Mouse (Mus musculus): Measurements from ENCODE around the gene Cd2. TPM values are rescaled to one million over a fixed set of nuclear protein-coding genes. Genes with fewer than 3 reads are reported as not detected.

The Cd2 gene
- polyA plus RNA-seq, 1 experiment from 2014 or later, result 0.14 TPM

GRCm38 (mm10) chr3:101278396-101278795, 9.3 kb downstream of the Cd2 start:
- WGBS, result 91% methylated on average over 5 of the region's 5 CpGs
- Histone ChIP-seq H3K4me1 (ENCODE audit: control insufficient read depth, insufficient read depth, low read depth, low read length) (peaks cover 7% of the 10 kb centered on the region; the same call in 1 of the 2 replicates), H3K27ac (ENCODE audit: low read depth, low read length) (no peak overlapping the region), H3K27me3 (replicated peaks; ENCODE audit: control insufficient read depth, insufficient read depth, low read length) (no peaks in the 10 kb centered on the region), H3K4me3 (ENCODE audit: low read length) (no peak overlapping the region), H3K9ac (ENCODE audit: low read depth, low read length) (no peak overlapping the region), H3K9me3 (ENCODE audit: control insufficient read depth, low read length) (no peaks in the 10 kb centered on the region), H3K4me2 (ENCODE audit: low read length) (no peak overlapping the region), H3K36me3 (ENCODE audit: control insufficient read depth, insufficient read depth, low read length) (no peaks in the 10 kb centered on the region)
- ATAC-seq, result no peak

- Histone ChIP-seq H3K36me3 (ENCODE audit: control insufficient read depth, insufficient read depth, low read length) (no peaks in the 10 kb centered on the region), H3K9ac (ENCODE audit: low read depth, low read length) (no peak overlapping the region), H3K27ac (ENCODE audit: low read depth, low read length) (no peak overlapping the region), H3K4me3 (ENCODE audit: low read length) (no peak overlapping the region), H3K27me3 (replicated peaks; ENCODE audit: control insufficient read depth, insufficient read depth, low read length) (no peaks in the 10 kb centered on the region), H3K9me3 (ENCODE audit: control insufficient read depth, low read length) (no peaks in the 10 kb centered on the region), H3K4me1 (ENCODE audit: control insufficient read depth, insufficient read depth, low read depth, low read length) (peaks cover 7% of the 10 kb centered on the region; the same call in 1 of the 2 replicates), H3K4me2 (ENCODE audit: low read length) (no peak overlapping the region)
- WGBS, result 95% methylated on average over 4 of the region's 4 CpGs
- ATAC-seq, result no peak
These were observed 9.9 kb downstream of the Cd2 start for GRCm38 (mm10) chr3:101277830-101278229.

- Histone ChIP-seq H3K9ac (ENCODE audit: low read depth, low read length) (no peak overlapping the region), H3K4me1 (ENCODE audit: control insufficient read depth, insufficient read depth, low read depth, low read length) (peaks cover 7% of the 10 kb centered on the region; the same call in 1 of the 2 replicates)
- WGBS, result 68% methylated on average over 12 of the region's 12 CpGs
These were observed 11.0 kb downstream of the Cd2 start for GRCm38 (mm10) chr3:101276501-101277320.

GRCm38 (mm10) chr3:101275636-101276300, 12.0 kb downstream of the Cd2 start:
- no peak overlapping the region for H3K9ac ChIP-seq (ENCODE audit: low read depth, low read length)
- peaks cover 6% of the 10 kb centered on the region; the same call in 1 of the 2 replicates for H3K4me1 ChIP-seq (ENCODE audit: control insufficient read depth, insufficient read depth, low read depth, low read length)
- H3K27me3 ChIP-seq (replicated peaks; ENCODE audit: control insufficient read depth, insufficient read depth, low read length), result no peaks in the 10 kb centered on the region
- 89% methylated on average over 16 of the region's 16 CpGs for WGBS
- H3K4me3 ChIP-seq (ENCODE audit: low read length), result no peak overlapping the region
- H3K36me3 ChIP-seq (ENCODE audit: control insufficient read depth, insufficient read depth, low read length), result no peaks in the 10 kb centered on the region
- ATAC-seq, result no peak
- no peak overlapping the region for H3K27ac ChIP-seq (ENCODE audit: low read depth, low read length)
- H3K4me2 ChIP-seq (ENCODE audit: low read length), result no peak overlapping the region
- H3K9me3 ChIP-seq (ENCODE audit: control insufficient read depth, low read length), result no peaks in the 10 kb centered on the region

More at GRCm38 (mm10) chr3:101276501-101277320, 11.0 kb downstream of the Cd2 start:
- no peak overlapping the region for H3K4me3 ChIP-seq (ENCODE audit: low read length)
- no peak overlapping the region for H3K27ac ChIP-seq (ENCODE audit: low read depth, low read length)
- H3K27me3 ChIP-seq (replicated peaks; ENCODE audit: control insufficient read depth, insufficient read depth, low read length), result no peaks in the 10 kb centered on the region
- ATAC-seq, result peak; percentile 19; the same call in 1 of the 2 replicates
- no peak overlapping the region for H3K4me2 ChIP-seq (ENCODE audit: low read length)
- H3K36me3 ChIP-seq (ENCODE audit: control insufficient read depth, insufficient read depth, low read length), result no peaks in the 10 kb centered on the region
- no peaks in the 10 kb centered on the region for H3K9me3 ChIP-seq (ENCODE audit: control insufficient read depth, low read length)

- no peak for ATAC-seq
These were observed 12.9 kb downstream of the Cd2 start for GRCm38 (mm10) chr3:101274794-101275193.

GRCm38 (mm10) chr3:101274041-101274770, 13.5 kb downstream of the Cd2 start:
- Histone ChIP-seq H3K4me1 (ENCODE audit: control insufficient read depth, insufficient read depth, low read depth, low read length) (0 out of 2 replicates have a peak, but pooled peaks cover 3% of the 10 kb centered on the region), H3K9ac (ENCODE audit: low read depth, low read length) (no peak overlapping the region), H3K4me3 (ENCODE audit: low read length) (no peak overlapping the region), H3K36me3 (ENCODE audit: control insufficient read depth, insufficient read depth, low read length) (no peaks in the 10 kb centered on the region), H3K9me3 (ENCODE audit: control insufficient read depth, low read length) (no peaks in the 10 kb centered on the region), H3K4me2 (ENCODE audit: low read length) (no peak overlapping the region), H3K27ac (ENCODE audit: low read depth, low read length) (no peak overlapping the region), H3K27me3 (replicated peaks; ENCODE audit: control insufficient read depth, insufficient read depth, low read length) (no peaks in the 10 kb centered on the region)
- ATAC-seq, result peak; percentile 76
- WGBS, result 77% methylated on average over 12 of the region's 12 CpGs

More at GRCm38 (mm10) chr3:101274794-101275193, 12.9 kb downstream of the Cd2 start:
- 92% methylated on average over 3 of the region's 3 CpGs for WGBS
- no peaks in the 10 kb centered on the region for H3K36me3 ChIP-seq (ENCODE audit: control insufficient read depth, insufficient read depth, low read length)
- H3K4me2 ChIP-seq (ENCODE audit: low read length), result no peak overlapping the region
- 0 out of 2 replicates have a peak, but pooled peaks cover 3% of the 10 kb centered on the region for H3K4me1 ChIP-seq (ENCODE audit: control insufficient read depth, insufficient read depth, low read depth, low read length)
- no peak overlapping the region for H3K9ac ChIP-seq (ENCODE audit: low read depth, low read length)
- no peaks in the 10 kb centered on the region for H3K9me3 ChIP-seq (ENCODE audit: control insufficient read depth, low read length)
- no peak overlapping the region for H3K4me3 ChIP-seq (ENCODE audit: low read length)
- no peak overlapping the region for H3K27ac ChIP-seq (ENCODE audit: low read depth, low read length)
- H3K27me3 ChIP-seq (replicated peaks; ENCODE audit: control insufficient read depth, insufficient read depth, low read length), result no peaks in the 10 kb centered on the region

- Histone ChIP-seq H3K4me1 (ENCODE audit: control insufficient read depth, insufficient read depth, low read depth, low read length) (0 out of 2 replicates have a peak, but pooled peaks cover 3% of the 10 kb centered on the region), H3K9me3 (ENCODE audit: control insufficient read depth, low read length) (no peaks in the 10 kb centered on the region), H3K36me3 (ENCODE audit: control insufficient read depth, insufficient read depth, low read length) (no peaks in the 10 kb centered on the region), H3K27ac (ENCODE audit: low read depth, low read length) (no peak overlapping the region), H3K27me3 (replicated peaks; ENCODE audit: control insufficient read depth, insufficient read depth, low read length) (no peaks in the 10 kb centered on the region), H3K4me3 (ENCODE audit: low read length) (no peak overlapping the region), H3K9ac (ENCODE audit: low read depth, low read length) (no peak overlapping the region), H3K4me2 (ENCODE audit: low read length) (no peak overlapping the region)
- no peak for ATAC-seq
- WGBS, result 45% methylated on average over 1 of the region's 1 CpGs
These were observed 15.6 kb downstream of the Cd2 start for GRCm38 (mm10) chr3:101272166-101272565.

GRCm38 (mm10) chr3:101270833-101271232, 16.9 kb downstream of the Cd2 start:
- no peak overlapping the region for H3K4me3 ChIP-seq (ENCODE audit: low read length)

More at GRCm38 (mm10) chr3:101270833-101271232, 16.9 kb downstream of the Cd2 start:
- Histone ChIP-seq H3K36me3 (ENCODE audit: control insufficient read depth, insufficient read depth, low read length) (no peaks in the 10 kb centered on the region), H3K9me3 (ENCODE audit: control insufficient read depth, low read length) (no peaks in the 10 kb centered on the region), H3K4me2 (ENCODE audit: low read length) (no peak overlapping the region), H3K9ac (ENCODE audit: low read depth, low read length) (no peak overlapping the region), H3K27ac (ENCODE audit: low read depth, low read length) (no peak overlapping the region), H3K4me1 (ENCODE audit: control insufficient read depth, insufficient read depth, low read depth, low read length) (0 out of 2 replicates have a peak, but pooled peaks cover 3% of the 10 kb centered on the region), H3K27me3 (replicated peaks; ENCODE audit: control insufficient read depth, insufficient read depth, low read length) (no peaks in the 10 kb centered on the region)
- ATAC-seq, result no peak
- WGBS, result 94% methylated on average over 5 of the region's 5 CpGs
